8 mouse cellular contexts compared by ENCODE assay signal in genomic region chr13:69002631-69003030, GRCm38 (mm10). TPM values are rescaled to one million over a fixed set of nuclear protein-coding genes. Genes with fewer than 3 reads are reported as not detected.
"Had no signal": no experiment of that assay in that cellular context is flagged by ENCODE, and none has a peak within 500 bp of the region (broad histone marks: within the 10 kb centered on the region; RNA-seq: fewer than 3 reads in every experiment).

No protein-coding gene starts in this region.

- H3K4me2 ChIP-seq: midbrain, embryonic 13.5 days had no signal

- H3K36me3 ChIP-seq: midbrain, embryonic 13.5 days had no signal

- DNase-seq: lung, adult 2 months; thymus, adult 18-20 months; thymus, postnatal 25 days had no signal

- H3K27ac ChIP-seq: hindbrain, postnatal 0 days; kidney, postnatal 0 days; midbrain, embryonic 13.5 days had no signal

- H3K9ac ChIP-seq: midbrain, embryonic 13.5 days had no signal

- ATAC-seq: hindbrain, postnatal 0 days; lung, postnatal 0 days; midbrain, embryonic 13.5 days had no signal

- H3K4me3 ChIP-seq: midbrain, embryonic 13.5 days had no signal

- H3K9me3 ChIP-seq: midbrain, embryonic 13.5 days had no signal

RNA-seq across cellular contexts. Expression of gene Adcy2, which starts 3.3 kb away (rescaled TPM):
- total RNA-seq: megakaryocyte progenitor cell, adult 5-6 weeks had no signal
